Mouse (Mus musculus) kidney, embryonic 15.5 days (tissue): Measurements from ENCODE around the gene Rasef. TPM values are rescaled to one million over a fixed set of nuclear protein-coding genes. Genes with fewer than 3 reads are reported as not detected.
"Not testable (repeated sequence)": the region's sequence is repeated elsewhere in the genome, so short reads cannot be mapped to it uniquely, and the experiment has no call there.

ENCODE experiments used
- ATAC-seq: fragments of 200-750 bp; cut with Nextera tagmentation; replicated peaks from 2 replicates; pipeline ENCODE4 v1.8.0; 2017; ENCODE audit warnings: moderate TSS enrichment; ENCODE audit not compliant: low FRiP score
- H3K27ac ChIP-seq: fragments of 300-500 bp; sonication (generic); 2 replicates; pipeline ENCODE4 v1.5.1; 2015; ENCODE audit warnings: mild to moderate bottlenecking, inconsistent platforms
- H3K27me3 ChIP-seq: fragments of 300-500 bp; sonication (generic); 2 replicates; pipeline ENCODE4 v1.6.1; 2015; ENCODE audit warnings: inconsistent platforms
- H3K36me3 ChIP-seq: fragments of 300-500 bp; sonication (generic); 2 replicates; pipeline ENCODE4 v1.6.1; 2015; ENCODE audit warnings: inconsistent platforms
- H3K4me1 ChIP-seq: fragments of 300-500 bp; sonication (generic); 2 replicates; pipeline ENCODE4 v1.6.1; 2015; ENCODE audit warnings: inconsistent platforms
- H3K4me2 ChIP-seq: fragments of 300-500 bp; sonication (generic); 2 replicates; pipeline ENCODE4 v1.6.1; 2015; ENCODE audit warnings: moderate library complexity, mild to moderate bottlenecking, inconsistent platforms
- H3K4me3 ChIP-seq: fragments of 300-500 bp; sonication (generic); replicated peaks from 2 replicates; pipeline ENCODE4 v1.5.1; 2015; ENCODE audit warnings: mild to moderate bottlenecking, inconsistent platforms
- H3K9ac ChIP-seq: fragments of 300-500 bp; sonication (generic); 2 replicates; pipeline ENCODE4 v1.6.1; 2015; ENCODE audit warnings: mild to moderate bottlenecking, inconsistent platforms
- H3K9me3 ChIP-seq: fragments of 300-500 bp; sonication (generic); replicated peaks from 2 replicates; pipeline ENCODE4 v1.6.1; 2016; ENCODE audit warnings: inconsistent platforms
- WGBS: fragments of 180-500 bp; shearing (Covaris S2); methylation state at CpG from one replicate; pipeline ENCODE4 v1.1.7; 2015; ENCODE audit warnings: mixed read lengths; 5-methylcytosine and 5-hydroxymethylcytosine counted together
- polyA plus RNA-seq: library from polyadenylated mRNA; unstranded; fragments of >200 nt; fragmentation: Nextera tagmentation; extraction: Ambion mirVana; gene quantifications from 2 replicates; pipeline ENCODE4 v1.2.1, GENCODE M21; 2015

Rasef gene
- polyA plus RNA-seq, 1 experiment from 2014 or later, result 6.6 TPM

- no peaks in the 10 kb centered on the region for H3K9me3 ChIP-seq
- H3K27me3 ChIP-seq, result no peaks in the 10 kb centered on the region
- no peak overlapping the region for H3K4me2 ChIP-seq
- ATAC-seq, result no peak
- no peak overlapping the region for H3K4me3 ChIP-seq
- no peaks in the 10 kb centered on the region for H3K36me3 ChIP-seq
- H3K4me1 ChIP-seq, result no peaks in the 10 kb centered on the region
- 82% methylated on average over 3 of the region's 3 CpGs for WGBS
- H3K27ac ChIP-seq, result no peak overlapping the region
- H3K9ac ChIP-seq, result no peak overlapping the region
Observed at GRCm38 (mm10) chr4:73768156-73768555, 22.6 kb downstream of the Rasef start.

- Histone ChIP-seq H3K36me3 (no peaks in the 10 kb centered on the region), H3K4me1 (no peaks in the 10 kb centered on the region)
Observed at GRCm38 (mm10) chr4:73748219-73748618, 42.6 kb downstream of the Rasef start.

GRCm38 (mm10) chr4:73739439-73739838 is 51.4 kb downstream of the Rasef start:
- H3K27me3 ChIP-seq, result no peaks in the 10 kb centered on the region
- H3K4me2 ChIP-seq, result no peak overlapping the region
- H3K36me3 ChIP-seq, result 0 out of 2 replicates have a peak, but pooled peaks cover 5% of the 10 kb centered on the region
- ATAC-seq, result no peak
- no peak overlapping the region for H3K9ac ChIP-seq
- H3K9me3 ChIP-seq, result no peaks in the 10 kb centered on the region
- WGBS, result 90% methylated on average over 3 of the region's 3 CpGs
- no peak overlapping the region for H3K4me3 ChIP-seq
- H3K27ac ChIP-seq, result no peak overlapping the region
- no peaks in the 10 kb centered on the region for H3K4me1 ChIP-seq

More at GRCm38 (mm10) chr4:73748219-73748618, 42.6 kb downstream of the Rasef start:
- H3K9me3 ChIP-seq, result no peaks in the 10 kb centered on the region
- H3K4me3 ChIP-seq, result no peak overlapping the region
- ATAC-seq, result no peak
- no peak overlapping the region for H3K9ac ChIP-seq
- WGBS, result 92% methylated on average over 5 of the region's 5 CpGs
- no peak overlapping the region for H3K4me2 ChIP-seq
- H3K27ac ChIP-seq, result no peak overlapping the region
- H3K27me3 ChIP-seq, result no peaks in the 10 kb centered on the region

GRCm38 (mm10) chr4:73719819-73720218 is 71.0 kb downstream of the Rasef start:
- Histone ChIP-seq H3K9me3 (no peaks in the 10 kb centered on the region), H3K9ac (no peak overlapping the region), H3K27ac (no peak overlapping the region), H3K4me1 (no peaks in the 10 kb centered on the region), H3K36me3 (no peaks in the 10 kb centered on the region), H3K27me3 (no peaks in the 10 kb centered on the region), H3K4me2 (no peak overlapping the region), H3K4me3 (no peak overlapping the region)
- no peak for ATAC-seq

GRCm38 (mm10) chr4:73718761-73719160 is 72.0 kb downstream of the Rasef start:
- H3K4me3 ChIP-seq, result no peak overlapping the region
- no peak for ATAC-seq
- 95% methylated on average over 1 of the region's 1 CpGs for WGBS

GRCm38 (mm10) chr4:73683216-73683615 is 107.6 kb downstream of the Rasef start, which contains the start of gene Gm428:
Gene Gm428 (plus strand): TSS chr4:73683516.
- H3K4me1 ChIP-seq, H3K36me3 ChIP-seq, ATAC-seq, H3K4me3 ChIP-seq, H3K9ac ChIP-seq, H3K27me3 ChIP-seq, H3K27ac ChIP-seq, H3K9me3 ChIP-seq, H3K4me2 ChIP-seq: not testable (repeated sequence)
- 85% methylated on average over 1 of the region's 4 CpGs for WGBS

More at GRCm38 (mm10) chr4:73718761-73719160, 72.0 kb downstream of the Rasef start:
- Histone ChIP-seq H3K4me2 (no peak overlapping the region), H3K9ac (no peak overlapping the region), H3K4me1 (no peaks in the 10 kb centered on the region), H3K9me3 (no peaks in the 10 kb centered on the region), H3K36me3 (no peaks in the 10 kb centered on the region), H3K27me3 (no peaks in the 10 kb centered on the region), H3K27ac (no peak overlapping the region)

GRCm38 (mm10) chr4:73668054-73668453 is 122.7 kb downstream of the Rasef start, which contains the start of gene Gm11239:
Gene Gm11239 (plus strand): TSS chr4:73668354.
- H3K27ac ChIP-seq, H3K27me3 ChIP-seq, ATAC-seq, H3K36me3 ChIP-seq, H3K9ac ChIP-seq, H3K4me1 ChIP-seq, H3K4me3 ChIP-seq, H3K9me3 ChIP-seq, H3K4me2 ChIP-seq: not testable (repeated sequence)
- WGBS, result no CpG with 5 or more reads among the region's 4 CpGs

Other genes starting within 250 kb of the Rasef start
- not detected in 2 replicates for gene Gm11238, start 183.1 kb downstream of the Rasef start, polyA plus RNA-seq
- not detected in 2 replicates for gene Gm11237, start 168.0 kb downstream of the Rasef start, polyA plus RNA-seq
- not detected in 2 replicates for gene Gm11236, start 152.9 kb downstream of the Rasef start, polyA plus RNA-seq
- gene Gm11239, start 122.6 kb downstream of the Rasef start, polyA plus RNA-seq, result not detected in 2 replicates
- not detected in 2 replicates for gene Gm428, start 107.5 kb downstream of the Rasef start, polyA plus RNA-seq
- not detected in 2 replicates for gene Gm11758, start 85.3 kb upstream of the Rasef start, polyA plus RNA-seq
- not detected in 2 replicates for gene Gm11757, start 100.1 kb upstream of the Rasef start, polyA plus RNA-seq
- not detected in 2 replicates for gene Gm13871, start 115.0 kb upstream of the Rasef start, polyA plus RNA-seq
- gene Gm11756, start 129.8 kb upstream of the Rasef start, polyA plus RNA-seq, result not detected in 2 replicates
- 0.40 and 1.7 TPM in 2 replicates for gene 2310002L09Rik, start 159.9 kb upstream of the Rasef start, polyA plus RNA-seq
- 1.4 and 1.6 TPM in 2 replicates for gene Frmd3, start 222.4 kb upstream of the Rasef start, polyA plus RNA-seq